Mouse (Mus musculus): Measurements from ENCODE around the gene Fgf12. TPM values are rescaled to one million over a fixed set of nuclear protein-coding genes. Genes with fewer than 3 reads are reported as not detected.

Gene Fgf12
- polyA plus RNA-seq, 1 experiment: 18.0 TPM

- TF ChIP-seq CTCF (IDR thresholded peaks at IDR 0.05; ENCODE audit: borderline replicate concordance, extremely low read depth, insufficient read depth, insufficient read length): no peak
These were observed 63.9 kb downstream of the Fgf12 start for GRCm38 (mm10) chr16:28688861-28689385.

GRCm38 (mm10) chr16:28681625-28682024, 71.2 kb downstream of the Fgf12 start:
- no peak for DNase-seq (ENCODE audit: low read depth)

More at GRCm38 (mm10) chr16:28688861-28689385, 63.9 kb downstream of the Fgf12 start:
- no peak for DNase-seq (ENCODE audit: low read depth)

DNA sequence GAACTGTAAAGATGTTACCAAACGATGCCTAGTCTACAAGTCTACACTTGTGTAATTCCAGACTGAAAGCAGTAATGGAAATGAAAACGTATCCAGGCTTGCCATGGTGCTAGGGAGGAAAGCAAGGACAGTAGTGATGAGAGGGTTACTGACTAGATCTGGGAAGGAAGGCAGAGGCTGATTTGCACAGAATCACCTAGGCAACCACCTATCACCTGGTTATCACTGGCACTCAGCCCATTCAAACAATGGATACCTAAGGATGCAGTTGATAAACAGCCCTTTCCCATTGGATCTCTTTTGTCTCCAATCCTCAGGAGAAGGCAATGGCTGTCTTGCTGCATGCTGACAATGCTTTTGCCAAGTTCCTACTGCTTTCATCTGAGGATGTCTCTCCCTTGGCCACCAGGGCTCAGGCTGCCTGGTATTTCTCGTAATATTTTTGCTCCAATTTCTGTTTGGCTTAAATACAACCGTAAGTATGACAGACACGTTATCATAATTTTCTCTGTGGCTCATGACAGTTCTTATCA, 84.0 kb downstream of the Fgf12 start:
- DNase-seq (ENCODE audit: low read depth): peak; percentile 52

More at GRCm38 (mm10) chr16:28681625-28682024, 71.2 kb downstream of the Fgf12 start:
- TF ChIP-seq POLR2A (IDR thresholded peaks at IDR 0.05; ENCODE audit: borderline replicate concordance, extremely low read depth, insufficient read depth, insufficient read length, poor library complexity, severe bottlenecking): no peak
- TF ChIP-seq CTCF (IDR thresholded peaks at IDR 0.05; ENCODE audit: borderline replicate concordance, extremely low read depth, insufficient read depth, insufficient read length): no peak

DNA sequence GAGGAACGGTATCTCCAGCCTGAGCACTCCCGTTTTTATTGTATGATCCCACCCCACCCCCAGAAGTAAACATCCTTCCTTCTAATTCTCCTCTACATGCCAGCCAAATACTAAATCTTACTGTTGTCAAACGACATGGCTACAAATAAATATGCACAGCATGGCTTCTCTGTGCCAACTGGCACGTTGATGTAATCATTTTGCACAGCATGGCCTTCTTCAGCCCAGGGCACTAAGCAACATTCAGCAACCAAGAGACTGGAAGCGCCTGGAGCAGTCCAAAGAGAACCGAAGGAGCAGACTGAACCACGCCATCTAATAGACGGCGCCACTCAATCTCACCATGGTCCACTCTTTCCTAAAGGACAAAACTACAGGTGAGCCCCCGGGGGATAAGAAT, 100.2 kb downstream of the Fgf12 start:
- DNase-seq (ENCODE audit: low read depth): no peak
- no peak for TF ChIP-seq POLR2A (IDR thresholded peaks at IDR 0.05; ENCODE audit: borderline replicate concordance, extremely low read depth, insufficient read depth, insufficient read length, poor library complexity, severe bottlenecking)
- no peak for TF ChIP-seq CTCF (IDR thresholded peaks at IDR 0.05; ENCODE audit: borderline replicate concordance, extremely low read depth, insufficient read depth, insufficient read length)

More for the DNA sequence above, 84.0 kb downstream of the Fgf12 start:
- TF ChIP-seq CTCF (IDR thresholded peaks at IDR 0.05; ENCODE audit: borderline replicate concordance, extremely low read depth, insufficient read depth, insufficient read length) (no peak), POLR2A (IDR thresholded peaks at IDR 0.05; ENCODE audit: borderline replicate concordance, extremely low read depth, insufficient read depth, insufficient read length, poor library complexity, severe bottlenecking) (no peak)

GRCm38 (mm10) chr16:28650589-28650988, 102.3 kb downstream of the Fgf12 start:
- TF ChIP-seq POLR2A (IDR thresholded peaks at IDR 0.05; ENCODE audit: borderline replicate concordance, extremely low read depth, insufficient read depth, insufficient read length, poor library complexity, severe bottlenecking) (no peak), CTCF (IDR thresholded peaks at IDR 0.05; ENCODE audit: borderline replicate concordance, extremely low read depth, insufficient read depth, insufficient read length) (no peak)
- peak; percentile 18 for DNase-seq (ENCODE audit: low read depth)

- TF ChIP-seq POLR2A (IDR thresholded peaks at IDR 0.05; ENCODE audit: borderline replicate concordance, extremely low read depth, insufficient read depth, insufficient read length, poor library complexity, severe bottlenecking) (no peak), CTCF (IDR thresholded peaks at IDR 0.05; ENCODE audit: borderline replicate concordance, extremely low read depth, insufficient read depth, insufficient read length) (no peak)
- no peak for DNase-seq (ENCODE audit: low read depth)
These were observed 107.8 kb downstream of the Fgf12 start for GRCm38 (mm10) chr16:28645030-28645429.

GRCm38 (mm10) chr16:28631721-28632120, 121.1 kb downstream of the Fgf12 start:
- TF ChIP-seq CTCF (IDR thresholded peaks at IDR 0.05; ENCODE audit: borderline replicate concordance, extremely low read depth, insufficient read depth, insufficient read length) (no peak), POLR2A (IDR thresholded peaks at IDR 0.05; ENCODE audit: borderline replicate concordance, extremely low read depth, insufficient read depth, insufficient read length, poor library complexity, severe bottlenecking) (no peak)
- no peak for DNase-seq (ENCODE audit: low read depth)

- DNase-seq (ENCODE audit: low read depth): peak; percentile 43
- TF ChIP-seq POLR2A (IDR thresholded peaks at IDR 0.05; ENCODE audit: borderline replicate concordance, extremely low read depth, insufficient read depth, insufficient read length, poor library complexity, severe bottlenecking) (no peak), CTCF (IDR thresholded peaks at IDR 0.05; ENCODE audit: borderline replicate concordance, extremely low read depth, insufficient read depth, insufficient read length) (no peak)
These were observed 121.9 kb downstream of the Fgf12 start for GRCm38 (mm10) chr16:28630771-28631484.

- no peak for TF ChIP-seq POLR2A (IDR thresholded peaks at IDR 0.05; ENCODE audit: borderline replicate concordance, extremely low read depth, insufficient read depth, insufficient read length, poor library complexity, severe bottlenecking)
- TF ChIP-seq CTCF (IDR thresholded peaks at IDR 0.05; ENCODE audit: borderline replicate concordance, extremely low read depth, insufficient read depth, insufficient read length): no peak
- DNase-seq (ENCODE audit: low read depth): no peak
These were observed 126.6 kb downstream of the Fgf12 start for GRCm38 (mm10) chr16:28626259-28626658.

DNA sequence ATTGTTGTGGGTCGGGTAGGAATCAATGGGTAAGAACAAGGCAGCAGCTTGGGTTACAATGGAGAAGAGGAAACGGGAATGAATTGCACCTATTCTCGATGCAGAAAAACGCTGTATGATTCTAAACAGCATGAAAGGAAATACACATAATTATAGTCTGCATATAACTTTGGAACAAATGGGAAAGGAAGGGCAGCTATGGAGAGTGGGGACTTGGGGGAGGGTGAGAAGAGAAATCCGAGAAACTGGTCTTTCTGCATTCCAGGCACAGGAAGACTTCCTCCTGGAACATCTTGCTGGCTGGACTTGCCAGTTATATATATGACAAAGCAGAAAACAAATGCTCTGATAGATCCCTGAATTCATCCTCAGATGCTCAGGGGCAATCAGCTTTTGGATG, 127.2 kb downstream of the Fgf12 start:
- DNase-seq (ENCODE audit: low read depth): no peak
- TF ChIP-seq POLR2A (IDR thresholded peaks at IDR 0.05; ENCODE audit: borderline replicate concordance, extremely low read depth, insufficient read depth, insufficient read length, poor library complexity, severe bottlenecking): no peak

- DNase-seq (ENCODE audit: low read depth): no peak
- TF ChIP-seq POLR2A (IDR thresholded peaks at IDR 0.05; ENCODE audit: borderline replicate concordance, extremely low read depth, insufficient read depth, insufficient read length, poor library complexity, severe bottlenecking): no peak
- TF ChIP-seq CTCF (IDR thresholded peaks at IDR 0.05; ENCODE audit: borderline replicate concordance, extremely low read depth, insufficient read depth, insufficient read length): no peak
These were observed 138.5 kb downstream of the Fgf12 start for GRCm38 (mm10) chr16:28614412-28614811.

DNA sequence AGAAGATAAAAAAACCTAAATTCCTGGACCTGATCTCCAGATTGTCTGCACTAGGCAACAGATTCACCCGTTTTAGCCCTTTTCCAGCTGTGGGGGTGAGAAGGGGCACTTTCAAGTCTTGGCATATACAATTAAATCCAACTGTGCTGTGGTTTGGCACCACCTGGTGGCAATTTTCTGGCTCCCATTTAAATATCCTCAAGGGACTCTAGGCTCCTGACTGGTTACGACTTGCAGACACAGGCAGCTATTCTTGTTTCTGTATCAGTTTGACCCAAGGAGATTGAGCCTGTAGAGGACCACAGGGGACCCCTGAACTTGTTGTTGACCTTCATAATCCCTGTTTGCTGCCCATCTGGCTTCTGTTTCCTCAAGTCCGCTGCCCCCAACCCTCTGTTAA, 141.9 kb downstream of the Fgf12 start:
- peak; percentile 61 for DNase-seq (ENCODE audit: low read depth)
- no peak for TF ChIP-seq POLR2A (IDR thresholded peaks at IDR 0.05; ENCODE audit: borderline replicate concordance, extremely low read depth, insufficient read depth, insufficient read length, poor library complexity, severe bottlenecking)
- TF ChIP-seq CTCF (IDR thresholded peaks at IDR 0.05; ENCODE audit: borderline replicate concordance, extremely low read depth, insufficient read depth, insufficient read length): peak; percentile 50; the same call in 1 of the 2 replicates
